Mouse (Mus musculus) ES-CJ7 (cell line): ENCODE results near the gene Itfg2.

Experiments used
- DNase-seq: peaks from one replicate; pipeline ENCODE4 v3.0.0; 2011; ENCODE audit warnings: low read depth, low spot score

Itfg2 gene

GRCm38 (mm10) chr6:128424269-128425019 is at the start of gene Itfg2:
Itfg2 (minus strand) TSS chr6:128424931.
- DNase-seq: peak; percentile 98

- no peak for DNase-seq
Measured at GRCm38 (mm10) chr6:128474112-128474511, 49.4 kb upstream of the Itfg2 start.

- peak; percentile 76 for DNase-seq
Measured at GRCm38 (mm10) chr6:128469451-128469850, 44.7 kb upstream of the Itfg2 start.

- peak; percentile 84 for DNase-seq
Measured at GRCm38 (mm10) chr6:128467298-128467697, 42.6 kb upstream of the Itfg2 start.

- no peak for DNase-seq
Measured at GRCm38 (mm10) chr6:128466563-128466962, 41.8 kb upstream of the Itfg2 start.

- DNase-seq: peak; percentile 95
Measured at GRCm38 (mm10) chr6:128466043-128466442, 41.3 kb upstream of the Itfg2 start.

GRCm38 (mm10) chr6:128464996-128465395 is 40.3 kb upstream of the Itfg2 start:
- no peak for DNase-seq

- DNase-seq: no peak
Measured at GRCm38 (mm10) chr6:128461606-128462005, 36.9 kb upstream of the Itfg2 start.

GRCm38 (mm10) chr6:128460729-128461503 is 36.2 kb upstream of the Itfg2 start:
- peak; percentile 90 for DNase-seq

GRCm38 (mm10) chr6:128460321-128460720 is 35.6 kb upstream of the Itfg2 start:
- DNase-seq: peak; percentile 63

- DNase-seq: no peak
Measured at GRCm38 (mm10) chr6:128457186-128457585, 32.5 kb upstream of the Itfg2 start.

GRCm38 (mm10) chr6:128455835-128456605 is 31.3 kb upstream of the Itfg2 start:
- DNase-seq: no peak

GRCm38 (mm10) chr6:128447063-128447462 is 22.3 kb upstream of the Itfg2 start:
- no peak for DNase-seq

- peak; percentile 96 for DNase-seq
Measured at GRCm38 (mm10) chr6:128445761-128446535, 21.2 kb upstream of the Itfg2 start.

- DNase-seq: peak; percentile 63
Measured at GRCm38 (mm10) chr6:128440238-128440637, 15.5 kb upstream of the Itfg2 start.

GRCm38 (mm10) chr6:128438871-128439341 is 14.2 kb upstream of the Itfg2 start:
- no peak for DNase-seq

GRCm38 (mm10) chr6:128438317-128438870 is 13.7 kb upstream of the Itfg2 start, which contains the start of gene Fkbp4:
Fkbp4 (minus strand) TSS chr6:128438677.
- peak; percentile 90 for DNase-seq

GRCm38 (mm10) chr6:128437731-128438316 is 13.1 kb upstream of the Itfg2 start:
- peak; percentile 64 for DNase-seq

- DNase-seq: no peak
Measured at GRCm38 (mm10) chr6:128437288-128437687, 12.6 kb upstream of the Itfg2 start.

GRCm38 (mm10) chr6:128436356-128437005 is 11.8 kb upstream of the Itfg2 start:
- DNase-seq: no peak
